Mouse (Mus musculus) kidney, postnatal 10 days (tissue): Measurements from ENCODE around the gene Bnc1.

ENCODE experiments used
- DNase-seq: peaks from one replicate; pipeline ENCODE4 v3.0.0; 2021; ENCODE audit warnings: mixed read lengths

Gene Bnc1

GRCm38 (mm10) chr7:81973339-81973738, 18.8 kb downstream of the Bnc1 start:
- no peak for DNase-seq

- no peak for DNase-seq
These were observed 23.1 kb downstream of the Bnc1 start for GRCm38 (mm10) chr7:81968975-81969374.

- DNase-seq = no peak
These were observed 23.6 kb downstream of the Bnc1 start for GRCm38 (mm10) chr7:81968451-81968850.

GRCm38 (mm10) chr7:81966195-81966594, 25.9 kb downstream of the Bnc1 start:
- DNase-seq = no peak

DNA sequence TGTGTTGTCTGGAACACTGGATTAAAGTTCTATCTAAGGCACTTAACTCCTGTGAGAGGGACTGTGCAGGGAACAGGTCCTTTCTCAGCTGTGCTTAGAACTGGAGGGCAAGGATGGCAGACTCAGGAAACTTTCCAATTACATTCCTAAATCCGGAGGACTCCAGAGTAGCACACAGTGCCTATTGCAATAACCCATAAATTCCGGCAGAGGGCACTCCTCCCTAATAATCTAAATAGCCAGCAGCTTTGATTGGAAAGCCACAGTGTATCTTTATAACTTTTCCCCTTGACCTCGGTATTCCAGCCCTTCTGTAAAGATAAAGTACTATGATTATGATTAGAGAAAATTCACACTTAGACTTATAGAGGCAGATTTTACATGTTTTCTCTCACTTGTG, 32.4 kb downstream of the Bnc1 start:
- DNase-seq = peak; percentile 38

DNA sequence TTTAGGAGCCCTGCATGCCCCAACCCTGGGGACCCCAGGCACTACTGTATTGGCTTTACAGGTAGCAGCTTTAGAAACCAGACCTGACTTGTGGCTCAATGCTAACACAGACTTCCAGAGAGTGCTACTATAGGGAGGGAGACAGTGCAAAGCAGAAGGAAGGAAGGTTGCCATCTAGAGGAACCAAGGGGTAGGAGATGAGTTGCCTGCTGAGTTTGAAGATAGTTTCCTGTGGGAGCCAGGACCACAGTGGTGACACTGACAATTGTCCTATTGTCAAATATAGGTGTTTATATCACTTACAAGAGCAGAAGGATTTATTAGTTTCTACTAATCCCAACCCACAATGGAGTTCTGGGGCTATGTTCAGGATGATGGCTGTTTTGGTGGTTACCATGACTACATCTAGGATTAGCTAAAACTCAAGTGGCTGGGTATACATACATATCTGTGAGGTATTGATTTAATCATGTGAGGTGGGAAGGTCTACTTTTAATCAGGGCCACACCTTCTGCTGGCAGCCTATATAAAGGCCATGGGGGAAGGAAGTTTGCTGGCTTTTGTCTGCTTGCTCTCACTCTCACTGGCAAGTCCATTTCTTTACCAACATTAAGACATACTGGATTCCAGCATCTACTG, 37.8 kb downstream of the Bnc1 start:
- peak; percentile 29 for DNase-seq

- DNase-seq = no peak
These were observed 41.6 kb downstream of the Bnc1 start for GRCm38 (mm10) chr7:81950499-81950898.

- no peak for DNase-seq
These were observed 46.7 kb downstream of the Bnc1 start for GRCm38 (mm10) chr7:81945398-81945797.

DNA sequence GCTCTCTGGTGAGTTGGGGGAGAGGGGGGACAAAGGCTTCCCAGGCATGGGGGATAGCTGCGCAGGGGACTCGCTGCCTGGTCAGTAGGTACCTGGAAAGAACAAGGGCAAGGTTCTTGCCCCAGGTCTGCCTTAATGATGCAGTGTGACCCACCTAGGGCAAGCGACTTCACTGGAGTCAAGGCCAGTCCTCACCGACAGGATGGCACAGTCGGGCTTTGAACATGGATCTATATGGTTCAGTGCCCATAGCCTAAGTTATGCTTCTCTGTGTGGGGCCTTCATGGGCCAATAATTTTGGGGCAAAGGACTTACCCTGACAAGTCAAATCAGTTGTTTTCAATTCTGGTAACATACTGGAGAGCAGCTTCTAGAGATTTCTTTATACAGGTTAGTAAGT, 57.3 kb downstream of the Bnc1 start:
- no peak for DNase-seq

GRCm38 (mm10) chr7:81934267-81934745, 57.8 kb downstream of the Bnc1 start, which contains the start of gene Hdgfl3:
TSS of gene Hdgfl3 (minus strand) at chr7:81934473.
- DNase-seq = peak; percentile 90

GRCm38 (mm10) chr7:81933601-81934266, 58.4 kb downstream of the Bnc1 start:
- DNase-seq = peak; percentile 82

- DNase-seq = peak; percentile 23
These were observed 59.0 kb downstream of the Bnc1 start for GRCm38 (mm10) chr7:81933061-81933600.

DNA sequence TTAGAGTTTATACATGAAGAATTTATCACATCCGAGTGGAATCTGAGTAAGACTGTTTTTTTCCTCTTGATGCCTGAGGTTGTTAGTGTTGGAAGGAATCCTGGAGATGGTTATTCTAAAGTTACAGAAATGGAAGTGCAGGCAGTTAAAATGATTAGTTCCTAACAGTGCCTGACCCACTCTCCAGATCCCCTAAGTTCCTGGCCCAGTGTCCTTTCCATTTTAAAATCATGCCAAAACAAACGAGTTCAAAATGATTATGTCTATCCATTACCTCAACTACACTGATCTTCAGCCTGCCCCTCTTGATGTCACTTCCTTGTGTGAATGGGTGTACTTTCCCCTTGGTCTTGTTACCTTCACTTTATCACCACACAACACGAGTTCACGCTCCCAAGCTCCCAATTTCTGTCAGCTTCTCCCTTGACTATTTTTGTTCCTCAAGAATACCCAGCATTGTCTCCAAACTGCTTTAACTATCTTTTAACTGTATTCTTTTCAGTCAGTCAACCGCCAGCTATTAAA, 59.5 kb downstream of the Bnc1 start:
- no peak for DNase-seq

GRCm38 (mm10) chr7:81928998-81929397, 63.1 kb downstream of the Bnc1 start:
- no peak for DNase-seq

GRCm38 (mm10) chr7:81921379-81921952, 70.6 kb downstream of the Bnc1 start:
- DNase-seq = no peak

- no peak for DNase-seq
These were observed 71.8 kb downstream of the Bnc1 start for GRCm38 (mm10) chr7:81920314-81920713.

GRCm38 (mm10) chr7:81918316-81918715, 73.8 kb downstream of the Bnc1 start:
- DNase-seq = no peak
